In genomic region chr7:141429840-141430584, GRCm38 (mm10) we compare ENCODE assay signal across 9 mouse cellular contexts. TPM values are rescaled to one million over a fixed set of nuclear protein-coding genes. Genes with fewer than 3 reads are reported as not detected.
DNase-seq lines count a peak whose midpoint lies in the region; ATAC-seq lines count a peak whose summit lies in the region.
"Had no signal": no experiment of that assay in that cellular context is flagged by ENCODE, and none has a peak within 500 bp of the region (broad histone marks: within the 10 kb centered on the region; RNA-seq: fewer than 3 reads in every experiment).

No protein-coding gene starts in this region.

- H3K27me3 ChIP-seq in heart, embryonic 14.5 days (ENCODE audit: control insufficient read depth, insufficient read depth, low read length) = no peaks in the 10 kb centered on the region
- H3K27me3 ChIP-seq in forebrain, embryonic 13.5 days = no peaks in the 10 kb centered on the region
- H3K27me3 ChIP-seq in limb, embryonic 12.5 days = no peaks in the 10 kb centered on the region

- 42% methylated on average over 9 of the region's 9 CpGs for WGBS in heart, embryonic 14.5 days
- 69% methylated on average over 9 of the region's 9 CpGs for WGBS in forebrain, embryonic 13.5 days
- 68% methylated on average over 9 of the region's 9 CpGs for WGBS in limb, embryonic 12.5 days

- H3K4me1 ChIP-seq in heart, embryonic 14.5 days (ENCODE audit: control insufficient read depth in 2 of 2, insufficient read depth in 2 of 2, low read length in 2 of 2) = peaks cover 29 to 36% of the 10 kb centered on the region in 2 experiments
- H3K4me1 ChIP-seq in forebrain, embryonic 13.5 days = peaks cover 47% of the 10 kb centered on the region
- H3K4me1 ChIP-seq in limb, embryonic 12.5 days (replicated peaks) = peaks cover 31% of the 10 kb centered on the region

- peak overlapping the region; percentile 51; the same call in 1 of the 2 replicates for H3K9ac ChIP-seq in heart, embryonic 14.5 days (ENCODE audit: low read length)
- H3K9ac ChIP-seq in forebrain, embryonic 13.5 days = no peak overlapping the region; the same call in 1 of the 2 replicates
- H3K9ac ChIP-seq in limb, embryonic 12.5 days (replicated peaks) = no peak overlapping the region
- H3K9ac ChIP-seq: liver, embryonic 15.5 days had no signal

- no peak for ATAC-seq in heart, embryonic 14.5 days (ENCODE audit: insufficient number of reproducible peaks, insufficient read depth, low FRiP score, low read depth)
- peak; percentile 7 for ATAC-seq in forebrain, embryonic 13.5 days
- no peak for ATAC-seq in limb, embryonic 12.5 days (ENCODE audit: insufficient number of reproducible peaks, insufficient read depth, low FRiP score, low TSS enrichment, low read depth)

- no peak overlapping the region for H3K4me3 ChIP-seq in heart, embryonic 14.5 days (ENCODE audit: control insufficient read depth in 1 of 2, insufficient read depth in 1 of 2, low read depth in 1 of 2, low read length in 2 of 2)
- H3K4me3 ChIP-seq in forebrain, embryonic 13.5 days = peak overlapping the region; percentile 52; the same call in 1 of the 2 replicates
- no peak overlapping the region; the same call in 1 of the 2 replicates for H3K4me3 ChIP-seq in limb, embryonic 12.5 days (replicated peaks)
- H3K4me3 ChIP-seq: liver, embryonic 15.5 days had no signal

- H3K27ac ChIP-seq in heart, embryonic 14.5 days (replicated peaks in 1 of 2; ENCODE audit: control insufficient read depth in 1 of 2, insufficient read depth in 1 of 2, low read depth in 2 of 2, low read length in 2 of 2) = peak overlapping the region; percentile 39 to 55; a peak in 3 of 4 replicates
- peak overlapping the region; percentile 62; the same call in 1 of the 2 replicates for H3K27ac ChIP-seq in forebrain, embryonic 13.5 days
- H3K27ac ChIP-seq in limb, embryonic 12.5 days = no peak overlapping the region
- H3K27ac ChIP-seq: liver, embryonic 15.5 days had no signal

- H3K9me3 ChIP-seq in heart, embryonic 14.5 days (ENCODE audit: control insufficient read depth, low read length) = no peaks in the 10 kb centered on the region
- H3K9me3 ChIP-seq in forebrain, embryonic 13.5 days (replicated peaks) = no peaks in the 10 kb centered on the region
- H3K9me3 ChIP-seq in limb, embryonic 12.5 days = no peaks in the 10 kb centered on the region
- H3K9me3 ChIP-seq: liver, embryonic 15.5 days had no signal

- intact Hi-C loops in heart, postnatal 36 days (cut with DNase I) = no loop called here
- intact Hi-C loops in gastrocnemius, postnatal 36 days (cut with DNase I) = no loop called here

- H3K4me2 ChIP-seq in heart, embryonic 14.5 days (ENCODE audit: low read length) = peak overlapping the region; percentile 57
- peak overlapping the region; percentile 91 for H3K4me2 ChIP-seq in forebrain, embryonic 13.5 days
- H3K4me2 ChIP-seq in limb, embryonic 12.5 days = peak overlapping the region; percentile 62
- H3K4me2 ChIP-seq: liver, embryonic 15.5 days had no signal

- DNase-seq in heart, postnatal 36 days = no peak
- peak; percentile 55 for DNase-seq in cerebellum, adult 8-10 months
- DNase-seq in urinary bladder, postnatal 4 days (ENCODE audit: low spot score in 2 of 2) = no peak
- no peak for DNase-seq in lung, adult 18-20 months
- DNase-seq in gastrocnemius, postnatal 36 days = no peak

- H3K36me3 ChIP-seq in heart, embryonic 14.5 days (ENCODE audit: control insufficient read depth, insufficient read depth, low read length) = peaks cover 34% of the 10 kb centered on the region
- H3K36me3 ChIP-seq in forebrain, embryonic 13.5 days (ENCODE audit: poor library complexity, severe bottlenecking) = peaks cover 55% of the 10 kb centered on the region
- peaks cover 47% of the 10 kb centered on the region for H3K36me3 ChIP-seq in limb, embryonic 12.5 days

RNA-seq across cellular contexts. Expression of gene Cend1, which starts 0.7 kb away (rescaled TPM):
- polyA plus RNA-seq in heart, embryonic 14.5 days (2014; fragmentation: Nextera tagmentation; extraction: Ambion mirVana) = 1.6 and 2.1 TPM in 2 replicates
- 1 to 10 TPM in 1 of 2 experiments, under 1 TPM in 1; 0.80 to 1.5 TPM for total RNA-seq in heart, postnatal 36 days (2021)
- polyA plus RNA-seq in forebrain, embryonic 13.5 days (2015; fragmentation: Nextera tagmentation; extraction: Ambion mirVana) = 27.3 and 27.5 TPM in 2 replicates
- polyA plus RNA-seq in limb, embryonic 12.5 days (2016; fragmentation: Nextera tagmentation; extraction: Ambion mirVana) = 5.6 and 6.3 TPM in 2 replicates
- under 1 TPM; 0.20 to 0.39 TPM for total RNA-seq in gastrocnemius, postnatal 36 days (2021)
- polyA plus RNA-seq: liver, embryonic 15.5 days had no signal

RNA-seq across cellular contexts. Expression of gene Slc25a22, which starts 7.7 kb away (rescaled TPM):
- polyA plus RNA-seq in heart, embryonic 14.5 days (2014; fragmentation: Nextera tagmentation; extraction: Ambion mirVana) = 13.0 and 13.3 TPM in 2 replicates
- 10 to 100 TPM; 60.0 to 96.2 TPM for total RNA-seq in heart, postnatal 36 days (2021)
- polyA plus RNA-seq in forebrain, embryonic 13.5 days (2015; fragmentation: Nextera tagmentation; extraction: Ambion mirVana) = 58.2 and 65.1 TPM in 2 replicates
- polyA plus RNA-seq in limb, embryonic 12.5 days (2016; fragmentation: Nextera tagmentation; extraction: Ambion mirVana) = 33.1 and 38.3 TPM in 2 replicates
- total RNA-seq in gastrocnemius, postnatal 36 days (2021) = 10 to 100 TPM; 15.6 to 38.4 TPM

RNA-seq across cellular contexts. Expression of gene Pidd1, which starts 13.8 kb away (rescaled TPM):
- 6.1 and 7.1 TPM in 2 replicates for polyA plus RNA-seq in heart, embryonic 14.5 days (2014; fragmentation: Nextera tagmentation; extraction: Ambion mirVana)
- total RNA-seq in heart, postnatal 36 days (2021) = under 1 TPM; 0.60 to 0.78 TPM
- 10.9 and 13.4 TPM in 2 replicates for polyA plus RNA-seq in forebrain, embryonic 13.5 days (2015; fragmentation: Nextera tagmentation; extraction: Ambion mirVana)
- 16.4 and 19.2 TPM in 2 replicates for polyA plus RNA-seq in limb, embryonic 12.5 days (2016; fragmentation: Nextera tagmentation; extraction: Ambion mirVana)
- under 1 TPM; 0.15 to 0.18 TPM for total RNA-seq in gastrocnemius, postnatal 36 days (2021)

RNA-seq across cellular contexts. Expression of gene Gatd1, which starts 16.1 kb away (rescaled TPM):
- polyA plus RNA-seq in heart, embryonic 14.5 days (2014; fragmentation: Nextera tagmentation; extraction: Ambion mirVana) = 25.6 and 30.2 TPM in 2 replicates
- 10 to 100 TPM; 14.9 to 16.7 TPM for total RNA-seq in heart, postnatal 36 days (2021)
- polyA plus RNA-seq in forebrain, embryonic 13.5 days (2015; fragmentation: Nextera tagmentation; extraction: Ambion mirVana) = 53.2 and 55.6 TPM in 2 replicates
- 60.6 and 63.8 TPM in 2 replicates for polyA plus RNA-seq in limb, embryonic 12.5 days (2016; fragmentation: Nextera tagmentation; extraction: Ambion mirVana)
- total RNA-seq in gastrocnemius, postnatal 36 days (2021) = 1 to 10 TPM; 6.3 to 6.7 TPM

RNA-seq across cellular contexts. Expression of gene Rplp2, which starts 17.2 kb away (rescaled TPM):
- polyA plus RNA-seq in heart, embryonic 14.5 days (2014; fragmentation: Nextera tagmentation; extraction: Ambion mirVana) = 874 and 975 TPM in 2 replicates
- total RNA-seq in heart, postnatal 36 days (2021) = 100 to 1,000 TPM; 885 to 891 TPM
- polyA plus RNA-seq in forebrain, embryonic 13.5 days (2015; fragmentation: Nextera tagmentation; extraction: Ambion mirVana) = 939 and 1,119 TPM in 2 replicates
- polyA plus RNA-seq in limb, embryonic 12.5 days (2016; fragmentation: Nextera tagmentation; extraction: Ambion mirVana) = 1,204 and 1,293 TPM in 2 replicates
- 100 to 1,000 TPM; 466 to 562 TPM for total RNA-seq in gastrocnemius, postnatal 36 days (2021)
